Mouse (Mus musculus) heart, adult 8-10 months (tissue): ENCODE data around the gene Tfdp2. TPM values are rescaled to one million over a fixed set of nuclear protein-coding genes. Genes with fewer than 3 reads are reported as not detected.
"Not testable (repeated sequence)": the region's sequence is repeated elsewhere in the genome, so short reads cannot be mapped to it uniquely, and the experiment has no call there.

Source experiments
- DNase-seq: peaks from one replicate; pipeline ENCODE4 v3.0.0; 2022; ENCODE audit warnings: low spot score
- total RNA-seq, 4 experiments: library from RNA; stranded (reverse); gene quantifications; 2 replicates each; pipeline ENCODE4 v1.2.4; 2022

Tfdp2 gene
- total RNA-seq, 4 experiments from 2014 or later: 83.4 to 109 (median 90.4) TPM

GRCm38 (mm10) chr9:96299324-96300008 lies 103.4 kb downstream of the Tfdp2 start:
- DNase-seq: no peak

DNA sequence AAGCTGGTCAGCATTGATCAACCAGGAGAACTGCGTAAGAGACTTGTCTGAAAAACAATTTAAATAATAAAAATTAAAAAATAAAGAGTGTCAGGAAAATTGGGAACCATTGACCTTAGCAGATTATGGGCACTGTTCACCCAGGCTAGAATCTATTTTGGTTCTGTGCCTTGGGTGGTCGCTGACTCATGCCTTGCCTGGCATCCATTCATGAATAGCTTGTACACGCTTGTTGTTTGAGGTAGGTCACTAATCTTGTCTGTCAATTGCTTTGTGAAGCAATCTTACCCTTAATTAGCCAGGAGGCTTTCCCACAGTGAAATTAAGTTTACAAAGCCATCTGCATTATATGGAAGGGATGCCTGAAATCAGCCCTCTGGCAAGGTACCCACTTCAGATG lies 112.7 kb downstream of the Tfdp2 start:
- DNase-seq: no peak

DNA sequence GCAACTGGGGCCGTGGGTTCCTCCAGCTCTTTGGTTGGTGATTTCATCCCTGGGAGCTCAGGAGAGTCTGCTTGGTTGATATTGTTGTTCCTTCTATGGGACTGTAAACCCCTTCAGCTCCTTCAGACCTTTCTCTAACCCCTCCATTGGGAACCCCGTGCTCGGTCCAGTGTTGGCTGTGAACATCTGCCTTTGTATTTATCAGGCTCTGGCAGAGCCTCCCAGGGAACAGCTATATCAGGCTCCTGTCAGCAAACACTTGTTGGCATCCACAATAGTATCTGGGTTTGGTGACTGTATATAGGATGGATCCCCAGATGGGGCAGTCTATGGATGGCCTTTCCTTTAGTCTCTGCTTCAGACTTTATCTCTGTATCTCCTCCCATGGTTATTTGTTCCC lies 116.0 kb downstream of the Tfdp2 start:
- no peak for DNase-seq

DNA sequence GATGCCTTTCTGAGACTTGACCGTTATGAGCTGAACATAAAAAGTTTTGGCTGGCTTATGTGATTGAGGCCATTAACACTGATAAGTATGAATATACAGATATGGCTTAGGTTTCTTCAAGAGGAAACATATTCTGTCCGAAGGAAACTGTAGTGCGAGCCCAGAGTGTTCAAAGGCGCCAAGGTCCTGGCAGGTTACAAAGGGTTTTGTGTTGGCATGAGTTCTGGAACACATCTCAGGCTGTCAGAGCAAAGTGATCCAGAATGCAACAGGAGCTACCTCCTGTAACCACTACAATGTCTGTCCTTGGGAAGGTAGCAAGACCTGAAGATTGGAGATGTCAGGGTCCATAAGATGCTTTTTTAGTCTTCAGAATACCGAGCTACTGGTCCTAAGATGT lies 123.3 kb downstream of the Tfdp2 start:
- peak; percentile 6 for DNase-seq

DNA sequence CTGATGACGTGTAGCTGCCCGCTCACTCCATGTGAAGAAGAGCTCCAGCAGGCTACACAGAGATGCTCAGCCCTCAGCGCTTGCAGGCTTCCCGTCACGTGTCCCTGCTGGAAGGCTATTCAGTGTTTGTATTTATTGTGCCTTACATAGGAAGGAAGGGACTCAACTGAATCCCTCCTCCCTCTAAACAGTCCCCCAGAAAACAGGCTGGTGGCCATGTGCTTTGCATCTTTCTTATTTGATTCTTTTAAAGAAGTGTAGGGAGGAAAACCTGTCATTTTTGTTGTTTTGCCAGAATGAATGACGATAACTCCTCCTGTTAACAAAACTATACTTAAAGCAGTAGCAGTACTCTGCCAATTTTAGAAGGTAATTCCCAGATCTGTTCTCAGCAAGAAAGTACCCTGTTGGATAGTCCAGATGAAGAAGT lies 124.5 kb downstream of the Tfdp2 start:
- DNase-seq: no peak

DNA sequence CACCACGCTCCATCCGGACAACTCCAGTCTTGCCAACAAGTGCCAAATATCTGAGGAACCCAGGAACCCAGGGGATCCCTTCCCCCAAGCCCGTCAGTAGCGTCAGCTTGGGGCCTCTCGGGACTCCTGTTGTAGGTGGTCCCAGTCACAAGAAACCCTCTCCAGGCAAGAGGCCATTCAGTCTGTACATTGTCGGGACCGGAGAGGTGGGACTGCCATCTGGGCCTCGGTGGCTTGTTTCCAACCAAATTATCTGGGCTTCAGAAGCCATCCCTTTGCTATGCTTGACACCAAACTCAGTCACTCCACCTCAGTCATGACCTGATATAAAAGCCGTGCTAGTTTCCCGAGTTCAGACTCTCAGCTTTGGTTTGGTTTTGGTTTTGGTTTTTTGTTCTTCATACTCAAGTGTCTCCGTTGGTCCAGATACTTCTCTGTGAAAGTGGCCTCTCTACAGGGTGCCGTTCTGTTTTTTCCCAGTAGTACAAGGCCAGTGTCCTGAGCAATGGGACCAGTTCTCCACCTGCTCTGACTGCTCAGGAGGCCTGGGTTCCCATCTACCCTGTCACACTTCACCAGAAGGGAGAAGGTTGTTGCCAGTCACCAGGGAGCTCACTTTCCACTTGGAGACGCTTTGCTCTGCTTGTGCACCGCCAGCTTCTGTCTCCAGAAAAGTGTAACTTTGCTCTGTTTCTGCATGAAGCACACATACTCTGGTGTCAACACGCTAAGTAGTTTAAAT lies 126.5 kb downstream of the Tfdp2 start:
- DNase-seq: no peak

- no peak for DNase-seq
Measured at GRCm38 (mm10) chr9:96324502-96324901, 128.4 kb downstream of the Tfdp2 start.

- DNase-seq: peak; percentile 13
Measured at GRCm38 (mm10) chr9:96326496-96326923, 130.4 kb downstream of the Tfdp2 start.

DNA sequence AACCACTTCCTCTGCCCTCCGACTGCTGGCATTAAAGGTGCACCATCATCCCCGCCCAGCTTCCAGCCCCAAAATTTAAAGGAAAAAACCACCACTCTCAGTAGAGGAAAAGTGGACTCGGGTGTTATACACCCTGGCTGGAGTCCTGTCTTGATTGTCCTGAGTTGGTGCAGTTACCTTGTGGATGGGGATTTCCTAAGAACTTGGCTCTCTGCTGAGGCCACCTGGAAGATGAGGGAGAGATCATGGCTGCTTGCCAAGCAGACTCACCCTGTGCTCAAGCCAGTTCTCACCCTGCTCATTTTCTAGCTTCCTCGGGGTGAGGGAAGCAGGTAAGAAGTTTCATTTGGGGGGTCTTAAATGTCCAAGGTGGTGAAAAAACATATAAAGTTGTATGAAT lies 132.2 kb downstream of the Tfdp2 start:
- no peak for DNase-seq

- no peak for DNase-seq
Measured at GRCm38 (mm10) chr9:96331146-96331545, 135.1 kb downstream of the Tfdp2 start.

DNA sequence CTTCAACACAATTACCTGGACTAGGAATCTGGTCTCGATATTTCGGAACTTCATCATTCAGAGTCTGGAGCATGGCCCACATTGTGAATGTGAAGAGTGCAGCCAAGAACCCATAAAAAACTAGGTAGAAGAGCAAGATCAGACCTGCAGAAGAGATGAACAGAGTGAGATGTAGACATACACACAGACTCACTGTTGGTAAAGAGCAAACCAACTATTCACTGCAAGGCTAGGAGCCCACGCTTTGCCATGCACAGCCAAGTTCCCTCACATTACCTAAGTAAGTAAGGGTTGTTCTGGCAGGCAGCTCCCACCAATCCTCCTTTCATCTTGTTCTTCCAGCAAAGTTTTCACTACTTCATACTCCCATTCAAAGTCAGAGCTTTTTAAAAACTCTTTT lies 149.7 kb downstream of the Tfdp2 start:
- no peak for DNase-seq

DNA sequence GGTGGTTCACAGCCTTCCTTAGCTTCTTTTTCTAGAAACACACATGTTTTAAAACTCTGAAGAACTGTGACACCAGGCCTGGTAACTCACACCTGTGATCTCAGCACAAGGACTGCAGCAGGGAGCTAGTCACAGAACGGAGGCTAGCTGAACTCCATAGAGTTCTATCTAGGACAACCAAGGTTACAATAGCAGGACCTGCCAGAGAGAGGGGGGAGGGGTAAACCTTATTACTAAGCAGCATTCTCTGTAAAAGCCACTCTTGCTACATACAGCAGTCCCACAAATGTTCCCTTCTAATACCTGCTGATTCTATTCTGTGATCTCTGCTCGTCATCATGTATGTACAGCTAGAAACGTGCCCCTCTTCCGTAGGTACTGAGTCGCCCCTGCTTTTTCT lies 152.8 kb downstream of the Tfdp2 start:
- DNase-seq: no peak

DNA sequence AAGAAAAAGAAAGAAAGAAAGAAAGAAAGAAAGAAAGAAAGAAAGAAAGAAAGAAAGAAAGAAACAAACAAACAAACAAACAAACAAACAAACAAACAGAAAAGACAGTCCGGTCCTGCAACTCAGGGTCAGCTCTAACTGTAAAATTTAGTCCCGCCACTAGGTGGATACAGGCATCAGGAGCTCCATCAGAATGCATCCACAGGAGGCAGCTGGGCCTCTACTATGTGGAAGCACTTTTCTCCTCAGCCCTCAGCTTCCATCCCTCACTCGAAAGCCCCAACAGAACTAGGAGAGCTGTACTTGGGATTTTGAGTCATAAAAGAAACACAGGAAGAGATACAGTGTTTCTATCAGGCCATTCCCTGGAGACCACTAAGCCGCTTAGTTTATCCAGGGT lies 153.9 kb downstream of the Tfdp2 start:
- DNase-seq: peak; percentile 76

- DNase-seq: no peak
Measured at GRCm38 (mm10) chr9:96350476-96350875, 154.4 kb downstream of the Tfdp2 start.

DNA sequence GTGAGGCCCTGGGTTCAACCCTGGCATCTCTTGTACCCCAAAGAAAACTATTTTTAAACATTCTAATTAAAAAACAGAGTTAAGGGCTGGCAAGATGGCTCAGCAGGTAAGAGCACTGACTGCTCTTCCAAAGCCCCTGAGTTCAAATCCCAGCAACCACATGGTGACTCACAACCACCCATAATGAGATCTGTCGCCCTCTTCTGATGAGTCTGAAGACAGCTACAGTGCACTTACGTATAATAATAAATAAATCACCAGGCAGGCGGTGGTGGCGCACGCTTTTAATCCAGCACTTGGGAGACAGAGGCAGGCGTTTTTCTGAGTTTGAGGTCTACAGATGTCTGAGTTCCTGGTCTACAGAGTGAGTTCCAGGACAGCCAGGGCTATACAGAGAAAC lies 155.7 kb downstream of the Tfdp2 start:
- not testable (repeated sequence) for DNase-seq

DNA sequence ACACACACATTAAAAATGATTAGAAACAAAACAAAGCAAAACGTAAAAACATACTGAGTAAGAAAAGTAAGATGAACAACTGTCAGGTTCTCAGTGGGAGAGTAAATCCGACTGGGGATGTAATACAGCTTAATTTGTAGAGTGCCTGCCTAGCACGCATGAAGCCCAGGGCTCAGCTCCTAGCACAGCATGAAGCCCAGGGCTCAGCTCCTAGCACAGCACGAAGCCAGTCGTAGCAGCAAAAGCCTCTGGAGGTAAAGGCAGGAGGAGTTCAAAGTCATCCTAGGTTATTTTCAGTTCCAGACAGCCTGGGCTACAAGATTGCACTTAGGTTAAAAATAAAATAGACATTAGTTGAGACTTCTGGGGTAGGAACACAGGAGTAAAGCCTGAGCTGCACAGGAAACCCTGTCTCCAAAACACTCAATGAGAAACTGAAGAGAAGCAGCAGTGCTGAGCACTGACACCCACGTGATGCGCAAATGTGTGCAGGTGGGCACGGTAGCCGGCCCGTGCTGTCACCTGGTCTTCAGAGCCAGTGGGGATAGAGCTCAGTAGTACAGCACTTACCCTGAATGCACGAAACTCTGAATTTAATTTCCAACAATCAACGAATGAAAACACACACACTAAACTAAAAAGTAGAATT lies 157.2 kb downstream of the Tfdp2 start:
- no peak for DNase-seq

DNA sequence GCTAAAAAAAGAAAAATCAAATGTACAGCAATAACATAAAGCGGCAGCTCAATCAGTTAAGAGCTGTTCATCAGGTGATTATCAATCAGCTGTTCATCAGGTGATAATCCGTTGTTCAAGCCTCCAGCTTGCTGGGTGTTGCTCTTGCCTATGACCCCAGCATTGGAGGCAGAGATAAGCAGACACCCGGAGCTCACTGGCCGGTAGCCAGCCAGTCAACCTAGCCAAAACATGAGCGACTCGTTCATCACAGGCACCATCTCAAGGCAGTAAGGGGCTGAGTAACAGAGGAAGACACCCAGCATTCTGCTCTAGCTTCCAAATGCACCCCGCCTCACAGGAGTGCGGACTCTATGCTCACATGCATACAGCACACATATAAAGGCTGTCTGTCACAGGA lies 157.7 kb downstream of the Tfdp2 start:
- DNase-seq: no peak

DNA sequence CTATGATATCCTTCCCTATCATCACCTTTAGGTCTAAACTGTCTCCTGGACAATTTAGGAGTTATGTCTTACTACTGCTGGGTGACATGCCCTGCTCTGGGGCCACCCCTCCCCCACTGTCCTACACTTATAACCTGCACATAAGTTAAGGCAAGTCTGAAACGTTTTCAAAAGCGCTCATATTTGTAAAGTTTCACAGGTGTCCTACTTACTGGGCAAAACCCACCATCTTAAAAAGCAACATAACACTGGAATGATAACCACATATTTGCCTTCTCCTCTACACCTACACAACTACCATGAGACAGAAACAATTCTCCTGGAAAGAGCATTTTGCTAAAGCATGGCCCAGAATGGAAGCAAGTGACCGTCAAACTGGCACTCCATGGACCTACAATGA lies 164.0 kb downstream of the Tfdp2 start:
- DNase-seq: no peak

GRCm38 (mm10) chr9:96363581-96364140 lies 167.6 kb downstream of the Tfdp2 start:
- DNase-seq: peak; percentile 64

DNA sequence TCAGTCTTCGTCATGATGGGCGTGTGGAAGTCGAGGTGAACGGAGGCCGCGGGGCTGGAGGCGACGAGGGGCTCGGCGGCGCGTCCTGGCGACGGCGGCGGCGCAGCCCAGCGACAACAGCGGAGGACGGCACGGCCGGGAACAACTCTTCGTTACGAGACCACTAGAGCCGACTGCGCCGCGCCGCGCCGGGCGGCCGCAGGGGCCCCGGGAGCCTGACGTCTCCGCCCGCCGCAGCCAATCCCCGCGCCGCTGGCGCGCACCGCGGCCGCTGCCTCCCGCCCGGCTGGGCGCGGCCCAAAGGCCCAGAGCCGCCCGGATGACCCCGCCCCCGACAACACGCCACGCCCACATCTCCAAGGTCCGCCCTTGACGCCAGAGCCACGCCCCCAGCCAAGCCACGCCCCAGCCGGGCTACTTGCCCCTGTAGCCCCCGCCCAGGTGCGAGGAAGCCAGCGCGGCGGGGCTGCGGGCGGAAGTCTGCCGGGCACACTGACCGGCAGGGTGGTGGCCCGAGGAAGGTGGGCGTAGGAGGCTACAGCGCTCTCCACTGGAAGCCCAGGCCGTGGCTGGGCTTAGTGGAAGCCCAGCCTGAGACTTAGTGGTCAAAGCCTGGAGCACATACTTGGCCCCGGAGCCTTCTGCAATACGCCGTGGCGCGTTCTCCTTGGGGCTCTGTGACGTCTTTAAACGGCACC lies 168.2 kb downstream of the Tfdp2 start, which contains the start of gene Atp1b3:
Gene Atp1b3, minus strand, starts transcription at position 302 of the 698 bp plus-strand sequence.
- DNase-seq: peak; percentile 99

DNA sequence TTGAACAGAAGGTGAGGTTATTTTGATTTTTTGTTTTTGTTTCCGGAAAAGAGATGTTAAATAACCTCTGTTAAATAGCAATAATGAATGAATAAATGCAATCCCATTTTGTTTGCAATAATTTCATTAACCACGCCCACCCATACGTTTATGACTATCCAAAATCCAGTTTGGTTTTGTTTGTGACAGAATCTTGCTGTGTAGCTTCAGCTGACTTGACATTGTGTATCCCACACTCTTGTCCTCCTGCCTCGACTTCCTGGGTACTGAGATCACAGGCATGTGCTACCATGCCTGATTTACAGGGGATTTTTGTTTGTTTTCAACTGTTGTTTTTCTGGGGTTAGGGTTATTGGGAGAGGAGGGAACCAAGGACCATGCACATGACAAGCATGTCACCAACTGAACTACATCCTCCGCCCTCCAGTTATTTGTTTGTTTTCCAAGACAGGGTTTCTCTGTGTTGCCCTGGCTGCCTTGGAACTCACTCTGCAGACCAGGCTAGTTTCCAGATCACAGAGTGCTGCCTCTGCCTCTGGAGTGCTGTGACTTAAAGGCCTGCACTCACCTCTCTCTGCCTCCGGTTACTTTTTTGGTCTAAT lies 169.3 kb downstream of the Tfdp2 start:
- no peak for DNase-seq
